9 mouse cellular contexts compared by ENCODE assay signal in the genomic region with DNA sequence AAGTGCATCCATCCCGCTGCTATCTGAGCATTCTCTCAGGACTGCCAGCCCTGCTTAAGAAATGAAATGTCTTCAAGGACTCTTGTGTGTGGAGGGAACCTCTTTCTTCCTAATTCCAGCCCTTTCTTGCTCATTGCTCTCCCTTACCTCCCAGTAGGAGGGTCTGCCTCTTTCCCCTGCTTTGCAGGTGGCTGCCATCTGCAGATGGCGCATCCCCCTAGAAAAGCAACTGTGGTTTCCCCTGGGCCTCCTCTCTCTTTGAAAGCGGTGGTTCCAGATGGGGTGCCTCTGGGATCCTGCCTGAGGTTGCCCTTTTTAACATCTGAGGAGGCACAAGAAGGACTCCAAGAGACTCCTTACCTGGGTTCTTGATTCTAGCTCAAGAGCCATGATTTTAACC. TPM values are rescaled to one million over a fixed set of nuclear protein-coding genes. Genes with fewer than 3 reads are reported as not detected.
DNase-seq lines count a peak whose midpoint lies in the region; ATAC-seq and TF ChIP-seq lines count a peak whose summit lies in the region.
"Had no signal": no experiment of that assay in that cellular context is flagged by ENCODE, and none has a peak within 500 bp of the region (broad histone marks: within the 10 kb centered on the region; RNA-seq: fewer than 3 reads in every experiment).

No protein-coding gene starts in this region.

- no peak for TF ChIP-seq EP300 in heart, postnatal 0 days (IDR thresholded peaks at IDR 0.05; ENCODE audit: low read depth)

- H3K27me3 ChIP-seq in heart, postnatal 0 days (ENCODE audit: control insufficient read depth, insufficient read depth, low read length): peaks cover 37% of the 10 kb centered on the region
- no peaks in the 10 kb centered on the region for H3K27me3 ChIP-seq in spleen, adult 2 months (ENCODE audit: control insufficient read depth, insufficient read depth, low read length)
- H3K27me3 ChIP-seq in midbrain, postnatal 0 days (ENCODE audit: insufficient read depth, low read length): no peaks in the 10 kb centered on the region

- peak overlapping the region; percentile 63; the same call in 1 of the 2 replicates for H3K4me3 ChIP-seq in heart, postnatal 0 days (ENCODE audit: low read depth, low read length)
- H3K4me3 ChIP-seq in spleen, adult 2 months (ENCODE audit: extremely low read depth, insufficient read depth, insufficient read length): peak overlapping the region; percentile 80
- H3K4me3 ChIP-seq in midbrain, postnatal 0 days (ENCODE audit: low read depth, low read length): peak overlapping the region; percentile 79

- H3K27ac ChIP-seq in heart, postnatal 0 days (ENCODE audit: low read depth): no peak overlapping the region
- H3K27ac ChIP-seq in spleen, adult 2 months (ENCODE audit: insufficient read depth, low read length): peak overlapping the region; percentile 84; the same call in 1 of the 2 replicates
- H3K27ac ChIP-seq in midbrain, postnatal 0 days (ENCODE audit: low read depth, low read length): no peak overlapping the region

- DNase-seq in heart, postnatal 0 days (ENCODE audit: low spot score): no peak
- DNase-seq in heart, adult 11 months: no peak
- DNase-seq in spleen, adult 2 months (ENCODE audit: low read depth in 1 of 2, low spot score in 2 of 2): no peak
- no peak for DNase-seq in spleen, postnatal 10 days (ENCODE audit: low spot score in 2 of 2)
- DNase-seq in midbrain, postnatal 0 days (ENCODE audit: low spot score): no peak
- no peak for DNase-seq in right cerebral cortex, postnatal 14 days
- no peak for DNase-seq in embryo, embryonic 10 days (ENCODE audit: low spot score)
- DNase-seq: gastrocnemius, postnatal 10 days; kidney, adult 9 months had no signal

- no peak for TF ChIP-seq CTCF in heart, postnatal 0 days (IDR thresholded peaks at IDR 0.05; ENCODE audit: low read depth)
- no peak for TF ChIP-seq CTCF in spleen, adult 2 months (IDR thresholded peaks at IDR 0.05; ENCODE audit: extremely low read depth, insufficient read depth, insufficient read length, insufficient replicate concordance)
- no peak for TF ChIP-seq CTCF in midbrain, postnatal 0 days (IDR thresholded peaks at IDR 0.05)

- no peak for ATAC-seq in heart, postnatal 0 days (ENCODE audit: insufficient read depth, low read depth)
- ATAC-seq in midbrain, postnatal 0 days (ENCODE audit: low FRiP score): no peak

- H3K9me3 ChIP-seq in heart, postnatal 0 days (replicated peaks; ENCODE audit: control insufficient read depth, low read length): no peaks in the 10 kb centered on the region
- H3K9me3 ChIP-seq in midbrain, postnatal 0 days (ENCODE audit: low read length): no peaks in the 10 kb centered on the region

- no peaks in the 10 kb centered on the region for H3K36me3 ChIP-seq in heart, postnatal 0 days (replicated peaks; ENCODE audit: control insufficient read depth, insufficient read depth, low read length)
- peaks cover 5% of the 10 kb centered on the region for H3K36me3 ChIP-seq in spleen, adult 2 months (ENCODE audit: control insufficient read depth, insufficient read depth, low read length)
- no peaks in the 10 kb centered on the region for H3K36me3 ChIP-seq in midbrain, postnatal 0 days (ENCODE audit: insufficient read depth, low read length)

- H3K9ac ChIP-seq in heart, postnatal 0 days (replicated peaks; ENCODE audit: low read depth, low read length): no peak overlapping the region
- peak overlapping the region; percentile 83; the same call in 1 of the 2 replicates for H3K9ac ChIP-seq in midbrain, postnatal 0 days (replicated peaks; ENCODE audit: low read length, poor library complexity, severe bottlenecking)

- TF ChIP-seq POLR2A in spleen, adult 2 months (IDR thresholded peaks at IDR 0.05; ENCODE audit: low read depth, low read length): no peak

- H3K4me2 ChIP-seq in heart, postnatal 0 days (ENCODE audit: low read depth, low read length): peak overlapping the region; percentile 84; the same call in 1 of the 2 replicates
- peak overlapping the region; percentile 96 for H3K4me2 ChIP-seq in midbrain, postnatal 0 days (ENCODE audit: low read depth, low read length, poor library complexity, severe bottlenecking)

- 68% methylated on average over 3 of the region's 3 CpGs for WGBS in heart, postnatal 0 days
- 44% methylated on average over 3 of the region's 3 CpGs for WGBS in spleen, adult 2 months
- WGBS in midbrain, postnatal 0 days: 66% methylated on average over 3 of the region's 3 CpGs

- H3K4me1 ChIP-seq in heart, postnatal 0 days (ENCODE audit: control insufficient read depth, insufficient read depth): no peaks in the 10 kb centered on the region
- peaks cover 16% of the 10 kb centered on the region; the same call in 1 of the 2 replicates for H3K4me1 ChIP-seq in spleen, adult 2 months (ENCODE audit: control insufficient read depth, insufficient read depth, insufficient read length)
- 0 out of 2 replicates have a peak, but pooled peaks cover 11% of the 10 kb centered on the region for H3K4me1 ChIP-seq in midbrain, postnatal 0 days (ENCODE audit: insufficient read depth, low read length)

RNA-seq across cellular contexts. Expression of gene Prkcb, which starts 2.2 kb away (rescaled TPM):
- 1.9 and 6.9 TPM in 2 replicates for total RNA-seq in heart, postnatal 0 days (2014; rRNA removed; ENCODE audit: low replicate concordance)
- 1.1 and 1.5 TPM in 2 replicates for polyA plus RNA-seq in heart, postnatal 0 days (2015; fragmentation: Nextera tagmentation; extraction: Ambion mirVana)
- 106 and 118 TPM in 2 replicates for polyA plus RNA-seq in spleen, adult 2 months (2012; rRNA removed)
- total RNA-seq in midbrain, postnatal 0 days (2014; rRNA removed): 307 and 308 TPM in 2 replicates
- polyA plus RNA-seq in midbrain, postnatal 0 days (2015; fragmentation: Nextera tagmentation; extraction: Ambion mirVana): 184 and 196 TPM in 2 replicates

Comparison
In these comparisons a context has a peak if more than half of its experiments do, and no peak if none do; other contexts are left out.
1. RNA of gene Prkcb, which starts 2.2 kb away (polyA plus RNA-seq): 184 to 196 TPM in midbrain, postnatal 0 days and 106 to 118 TPM in spleen, adult 2 months; 1.1 to 1.5 TPM in heart, postnatal 0 days; every median in the first group is over 10 times any median in the second.
2. Peak in every context shown above with its lines, with median percentiles within 50 percentile points of each other: H3K4me3 ChIP-seq.